Mouse (Mus musculus) megakaryocyte-erythroid progenitor cell, adult 5-6 weeks (primary cell): Measurements from ENCODE around the gene Pglyrp2. TPM values are rescaled to one million over a fixed set of nuclear protein-coding genes. Genes with fewer than 3 reads are reported as not detected.

Experiments
- ATAC-seq: replicated peaks from 2 replicates; pipeline ENCODE4 v1.8.0; 2016; ENCODE audit warnings: mild to moderate bottlenecking, inconsistent platforms; ENCODE audit not compliant: severe bottlenecking, poor library complexity, low FRiP score, low TSS enrichment
- total RNA-seq, 2 experiments: library from RNA; stranded (forward) in 1 of 2; stranded (reverse) in 1 of 2; fragments of 200-1000, 215-1000 nt in 1 of 2; fragments of >200 nt in 1 of 2; fragmentation: Nextera tagmentation in 1 of 2; gene quantifications; 2 replicates each; pipeline ENCODE4 v1.2.3; 2014 to 2017

Gene Pglyrp2
- total RNA-seq, 2 experiments from 2014 or later, result 1.5 to 2.7 TPM

DNA sequence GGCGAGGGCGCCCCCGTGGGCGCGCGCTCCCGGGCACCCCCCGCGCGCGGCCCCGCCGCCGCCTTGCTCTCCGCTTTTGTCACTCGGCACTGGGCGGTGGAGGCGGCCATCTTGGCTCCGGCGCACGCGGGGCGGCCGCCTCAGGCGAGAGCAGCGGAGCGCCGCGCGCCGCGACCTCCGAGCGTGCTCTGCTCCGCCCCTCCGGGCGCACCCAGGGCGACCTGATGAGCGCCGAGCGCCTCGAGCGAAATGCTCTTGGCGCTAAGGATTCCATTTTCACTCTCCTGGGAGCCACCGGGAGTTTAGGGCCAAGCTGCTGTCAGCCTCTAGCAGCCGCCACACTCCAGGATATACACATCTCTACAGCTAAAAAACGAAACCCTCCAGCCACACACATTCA, 59.6 kb downstream of the Pglyrp2 start:
- ATAC-seq, result peak; percentile 63

DNA sequence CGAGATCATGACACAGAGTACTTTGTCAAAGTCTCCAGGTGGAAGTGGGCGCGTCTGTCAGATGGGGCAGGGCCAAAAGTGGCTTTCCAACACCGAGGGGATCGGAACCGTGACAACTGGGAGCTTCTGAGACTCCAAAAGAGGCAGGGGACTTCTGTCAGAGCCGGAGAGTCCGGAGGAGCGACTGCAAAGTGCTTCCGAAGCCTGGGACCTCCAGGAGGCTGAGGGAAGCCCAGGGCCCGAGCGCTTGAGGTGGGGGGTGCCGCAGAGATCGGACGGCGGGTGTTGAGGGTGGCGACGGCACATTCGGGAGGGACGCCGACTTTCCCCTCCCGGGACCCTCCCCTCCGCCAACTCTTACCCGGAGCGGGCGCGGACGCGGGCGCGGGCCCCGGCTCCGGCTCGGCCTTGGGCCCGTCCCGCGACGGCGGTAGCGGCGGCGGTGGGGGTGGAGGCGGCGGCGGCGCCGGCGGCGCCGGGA, 60.1 kb downstream of the Pglyrp2 start:
- no peak; the same call in 1 of the 2 replicates for ATAC-seq

GRCm38 (mm10) chr17:32362686-32363085, 61.3 kb downstream of the Pglyrp2 start:
- ATAC-seq, result no peak

Other genes with a start within 250 kb of the Pglyrp2 start
- not detected in 2 replicates for gene Ephx3, start 234.6 kb downstream of the Pglyrp2 start, total RNA-seq (2014; fragmentation: Nextera tagmentation)
- not detected in 2 replicates for gene Ephx3, start 234.6 kb downstream of the Pglyrp2 start, total RNA-seq (2017)
- gene Brd4, start 139.4 kb downstream of the Pglyrp2 start, total RNA-seq (2014; fragmentation: Nextera tagmentation), result 167 and 178 TPM in 2 replicates
- gene Brd4, start 139.4 kb downstream of the Pglyrp2 start, total RNA-seq (2017), result 26.7 and 26.8 TPM in 2 replicates
- gene Akap8, start 102.9 kb downstream of the Pglyrp2 start, total RNA-seq (2014; fragmentation: Nextera tagmentation), result 124 and 135 TPM in 2 replicates
- gene Akap8, start 102.9 kb downstream of the Pglyrp2 start, total RNA-seq (2017), result 208 and 214 TPM in 2 replicates
- 87.7 and 107 TPM in 2 replicates for gene Akap8l, start 73.6 kb downstream of the Pglyrp2 start, total RNA-seq (2014; fragmentation: Nextera tagmentation)
- gene Akap8l, start 73.6 kb downstream of the Pglyrp2 start, total RNA-seq (2017), result 154 and 167 TPM in 2 replicates
- 53.4 and 63.4 TPM in 2 replicates for gene Wiz, start 34.7 kb downstream of the Pglyrp2 start, total RNA-seq (2014; fragmentation: Nextera tagmentation)
- gene Wiz, start 34.7 kb downstream of the Pglyrp2 start, total RNA-seq (2017), result 6.1 and 6.9 TPM in 2 replicates
- 49.4 and 57.4 TPM in 2 replicates for gene Rasal3, start 20.6 kb downstream of the Pglyrp2 start, total RNA-seq (2014; fragmentation: Nextera tagmentation)
- gene Rasal3, start 20.6 kb downstream of the Pglyrp2 start, total RNA-seq (2017), result 19.9 and 20.8 TPM in 2 replicates
- gene Cyp4f39, start 28.6 kb upstream of the Pglyrp2 start, total RNA-seq (2014; fragmentation: Nextera tagmentation), result 1.4 and 1.7 TPM in 2 replicates
- 4.3 and 5.9 TPM in 2 replicates for gene Cyp4f39, start 28.6 kb upstream of the Pglyrp2 start, total RNA-seq (2017)
- gene Cyp4f17, start 81.9 kb upstream of the Pglyrp2 start, total RNA-seq (2014; fragmentation: Nextera tagmentation), result 3.1 TPM in 1 of 2 replicates, not detected in the other
- not detected in 2 replicates for gene Cyp4f17, start 81.9 kb upstream of the Pglyrp2 start, total RNA-seq (2017)
- gene Cyp4f16, start 112.4 kb upstream of the Pglyrp2 start, total RNA-seq (2014; fragmentation: Nextera tagmentation), result 6.2 and 9.2 TPM in 2 replicates
- gene Cyp4f16, start 112.4 kb upstream of the Pglyrp2 start, total RNA-seq (2017), result 3.4 and 10.3 TPM in 2 replicates
- gene Cyp4f37, start 197.1 kb upstream of the Pglyrp2 start, total RNA-seq (2014; fragmentation: Nextera tagmentation), result not detected in 2 replicates
- gene Cyp4f37, start 197.1 kb upstream of the Pglyrp2 start, total RNA-seq (2017), result not detected in 2 replicates
- gene Cyp4f40, start 234.7 kb upstream of the Pglyrp2 start, total RNA-seq (2014; fragmentation: Nextera tagmentation), result not detected in 2 replicates
- gene Cyp4f40, start 234.7 kb upstream of the Pglyrp2 start, total RNA-seq (2017), result not detected in 2 replicates